Mouse (Mus musculus): ENCODE data around the gene Ift22.

DNA sequence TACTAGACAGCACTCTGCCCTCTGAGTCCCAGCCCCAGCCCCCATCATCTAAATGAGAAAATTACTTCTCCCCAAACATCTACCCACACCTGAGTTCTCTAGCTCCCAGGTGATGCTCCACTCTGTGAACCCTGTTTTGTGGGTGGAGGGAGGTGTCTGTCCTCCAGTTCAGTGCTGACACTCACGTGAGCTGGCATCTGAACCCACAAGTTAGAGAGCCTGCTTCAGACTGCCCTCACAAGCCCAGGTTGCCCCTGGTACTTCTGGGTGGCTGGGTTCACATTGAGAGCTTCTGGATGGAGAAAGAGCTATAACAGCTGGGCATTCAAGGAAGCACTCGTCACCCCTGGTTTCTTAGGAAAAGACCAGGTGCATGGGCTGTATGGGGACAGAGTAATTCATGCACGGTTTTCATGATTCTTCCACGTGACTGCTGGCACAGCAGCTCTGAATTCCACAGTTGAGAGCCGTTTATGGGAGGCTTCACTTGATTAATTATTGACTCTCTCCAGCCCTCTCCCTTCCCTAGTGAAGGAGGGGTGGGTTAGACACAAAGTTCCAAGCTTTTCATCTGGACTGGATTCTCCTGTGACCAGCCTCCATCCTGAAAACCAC lies 51.1 kb downstream of the Ift22 start:
- no peak for TF ChIP-seq EP300 (optimal IDR thresholded peaks at IDR 0.05)
- no peak for TF ChIP-seq CTCF (IDR thresholded peaks at IDR 0.05; ENCODE audit: low read depth)
